In genomic region chr2:129368106-129368505, GRCm38 (mm10) we compare ENCODE assay signal across 23 mouse cellular contexts. TPM values are rescaled to one million over a fixed set of nuclear protein-coding genes. Genes with fewer than 3 reads are reported as not detected.
DNase-seq lines count a peak whose midpoint lies in the region; ATAC-seq and TF ChIP-seq lines count a peak whose summit lies in the region.
"Had no signal": no experiment of that assay in that cellular context is flagged by ENCODE, and none has a peak within 500 bp of the region (broad histone marks: within the 10 kb centered on the region; RNA-seq: fewer than 3 reads in every experiment).

No protein-coding gene starts in this region.

- 43% methylated on average over 2 of the region's 2 CpGs for WGBS in liver, embryonic 11.5 days
- 21% methylated on average over 2 of the region's 2 CpGs for WGBS in liver, embryonic 15.5 days (ENCODE audit: insufficient replicate concordance)
- WGBS in kidney, adult 2 months, result 77% methylated on average over 2 of the region's 2 CpGs

- no peaks in the 10 kb centered on the region for H3K36me3 ChIP-seq in liver, embryonic 11.5 days (ENCODE audit: control insufficient read depth, insufficient read depth, low read length)
- H3K36me3 ChIP-seq in liver, embryonic 15.5 days (replicated peaks), result no peaks in the 10 kb centered on the region
- no peaks in the 10 kb centered on the region for H3K36me3 ChIP-seq in kidney, adult 2 months (ENCODE audit: control insufficient read depth, insufficient read depth, low read length)
- H3K36me3 ChIP-seq: embryonic facial prominence, embryonic 10.5 days; heart, embryonic 12.5 days; hindbrain, embryonic 15.5 days had no signal

- ATAC-seq in liver, embryonic 11.5 days (replicated peaks; ENCODE audit: low FRiP score), result peak; percentile 46; the same call in 1 of the 2 replicates
- ATAC-seq in common myeloid progenitor, adult 5-6 weeks (replicated peaks; ENCODE audit: low read depth, poor library complexity, severe bottlenecking), result peak; percentile 82
- ATAC-seq in liver, embryonic 15.5 days (ENCODE audit: insufficient read depth), result peak; percentile 42
- ATAC-seq: forebrain, embryonic 13.5 days; forebrain, postnatal 0 days had no signal

- TF ChIP-seq POLR2A in kidney, adult 2 months (IDR thresholded peaks at IDR 0.05; ENCODE audit: low read depth, low read length), result no peak

- H3K4me2 ChIP-seq in liver, embryonic 11.5 days, result no peak overlapping the region
- no peak overlapping the region for H3K4me2 ChIP-seq in liver, embryonic 15.5 days
- H3K4me2 ChIP-seq: forebrain, embryonic 13.5 days; heart, embryonic 12.5 days; hindbrain, embryonic 15.5 days had no signal

- no peak overlapping the region for H3K9ac ChIP-seq in liver, embryonic 11.5 days (ENCODE audit: low read depth, low read length)
- H3K9ac ChIP-seq in liver, embryonic 15.5 days, result no peak overlapping the region
- H3K9ac ChIP-seq: forebrain, embryonic 13.5 days; forebrain, postnatal 0 days; heart, embryonic 12.5 days; hindbrain, embryonic 15.5 days had no signal

- no peak overlapping the region for H3K4me3 ChIP-seq in liver, embryonic 11.5 days (ENCODE audit: low read depth, low read length)
- H3K4me3 ChIP-seq in liver, embryonic 15.5 days (replicated peaks), result no peak overlapping the region
- no peak overlapping the region for H3K4me3 ChIP-seq in kidney, adult 2 months (ENCODE audit: insufficient read depth, low read depth, low read length)
- H3K4me3 ChIP-seq: embryonic facial prominence, embryonic 10.5 days; forebrain, embryonic 13.5 days; heart, adult 2 months; heart, embryonic 12.5 days; hindbrain, embryonic 15.5 days had no signal

- H3K4me1 ChIP-seq in liver, embryonic 11.5 days (replicated peaks; ENCODE audit: control insufficient read depth, insufficient read depth, low read length), result 0 out of 2 replicates have a peak, but pooled peaks cover 2% of the 10 kb centered on the region
- H3K4me1 ChIP-seq in liver, embryonic 15.5 days (replicated peaks), result peaks cover 17% of the 10 kb centered on the region; the same call in 1 of the 2 replicates
- H3K4me1 ChIP-seq in kidney, adult 2 months (ENCODE audit: control insufficient read depth, insufficient read depth, low read length), result no peaks in the 10 kb centered on the region
- H3K4me1 ChIP-seq: embryonic facial prominence, embryonic 10.5 days; forebrain, embryonic 13.5 days; heart, embryonic 12.5 days; hindbrain, embryonic 15.5 days had no signal

- no peak for TF ChIP-seq CTCF in kidney, adult 2 months (conservative IDR thresholded peaks at IDR 0.05; ENCODE audit: insufficient read depth, insufficient read length, low read depth, low read length)

- no peak for DNase-seq in liver, embryonic 11.5 days (ENCODE audit: low spot score)
- no peak for DNase-seq in liver
- DNase-seq in adrenal gland, postnatal 10 days, result no peak
- DNase-seq in kidney, adult 2 months, result no peak
- no peak for DNase-seq in testis, postnatal 10 days (ENCODE audit: low spot score)
- DNase-seq: adrenal gland, postnatal 14 days; cerebellum, adult 11-12 months; cerebellum, adult 9-10 months; cerebellum, postnatal 36 days; forebrain, postnatal 0 days; gastrocnemius, postnatal 14 days; heart, adult 2 months had no signal

- no peak overlapping the region for H3K27ac ChIP-seq in liver, embryonic 11.5 days (ENCODE audit: low read depth, low read length)
- H3K27ac ChIP-seq in liver, embryonic 15.5 days (replicated peaks), result no peak overlapping the region
- H3K27ac ChIP-seq in kidney, adult 2 months (ENCODE audit: insufficient read depth, low read depth, low read length), result no peak overlapping the region
- H3K27ac ChIP-seq: embryonic facial prominence, embryonic 10.5 days; forebrain, embryonic 13.5 days; heart, adult 2 months; hindbrain, embryonic 15.5 days had no signal

- no peaks in the 10 kb centered on the region for H3K9me3 ChIP-seq in liver, embryonic 11.5 days (ENCODE audit: control insufficient read depth, low read length)
- no peaks in the 10 kb centered on the region for H3K9me3 ChIP-seq in liver, embryonic 15.5 days (replicated peaks)
- H3K9me3 ChIP-seq: embryonic facial prominence, embryonic 10.5 days; forebrain, embryonic 13.5 days; heart, embryonic 12.5 days; hindbrain, embryonic 15.5 days had no signal

- H3K27me3 ChIP-seq in liver, embryonic 11.5 days (replicated peaks; ENCODE audit: control insufficient read depth, insufficient read depth, low read length), result no peaks in the 10 kb centered on the region
- H3K27me3 ChIP-seq in liver, embryonic 15.5 days, result no peaks in the 10 kb centered on the region
- H3K27me3 ChIP-seq in kidney, adult 2 months (replicated peaks; ENCODE audit: control insufficient read depth, insufficient read depth, low read length), result no peaks in the 10 kb centered on the region
- H3K27me3 ChIP-seq: forebrain, embryonic 13.5 days; heart, embryonic 12.5 days; hindbrain, embryonic 15.5 days had no signal

RNA-seq across cellular contexts. Expression of gene Il1b, which starts 2.8 kb away (rescaled TPM):
- polyA plus RNA-seq in liver, embryonic 11.5 days (2014; fragmentation: Nextera tagmentation; extraction: Ambion mirVana), result 0.25 and 0.66 TPM in 2 replicates
- total RNA-seq in common myeloid progenitor, adult 5-6 weeks (2017), result 1.0 and 1.4 TPM in 2 replicates
- 0.43 and 0.47 TPM in 2 replicates for polyA plus RNA-seq in liver, embryonic 15.5 days (2015; fragmentation: Nextera tagmentation; extraction: Ambion mirVana)
- under 1 TPM; 0.55 to 0.63 TPM for total RNA-seq in adrenal gland, postnatal 10 days (2021)
- polyA plus RNA-seq in kidney, adult 2 months (2012; rRNA removed), result 0.60 and 0.72 TPM in 2 replicates
- total RNA-seq: forebrain, postnatal 0 days; gastrocnemius, adult 18-20 months; gastrocnemius, postnatal 14 days; heart, postnatal 25 days had no signal
- polyA plus RNA-seq: C2C12; embryonic facial prominence, embryonic 10.5 days; hindbrain, embryonic 11.5 days; hindbrain, embryonic 15.5 days had no signal

RNA-seq across cellular contexts. Expression of gene Il1a, which starts 58.3 kb away (rescaled TPM):
- 2.2 and 2.5 TPM in 2 replicates for polyA plus RNA-seq in liver, embryonic 11.5 days (2014; fragmentation: Nextera tagmentation; extraction: Ambion mirVana)
- total RNA-seq in common myeloid progenitor, adult 5-6 weeks (2017), result not detected in 2 replicates
- polyA plus RNA-seq in liver, embryonic 15.5 days (2015; fragmentation: Nextera tagmentation; extraction: Ambion mirVana), result 3.4 and 4.3 TPM in 2 replicates
- 1 to 10 TPM in 1 of 2 experiments, under 1 TPM in 1; 0.73 to 1.2 TPM for total RNA-seq in adrenal gland, postnatal 10 days (2021)
- polyA plus RNA-seq in kidney, adult 2 months (2012; rRNA removed), result not detected in 2 replicates
- total RNA-seq: gastrocnemius, adult 18-20 months; gastrocnemius, postnatal 14 days; heart, adult 2 months; heart, postnatal 25 days had no signal
- polyA plus RNA-seq: C2C12; embryonic facial prominence, embryonic 10.5 days; embryonic facial prominence, embryonic 14.5 days; heart, adult 2 months; heart, embryonic 12.5 days had no signal
